Mouse (Mus musculus): Measurements from ENCODE around the gene Hfm1.

Gene Hfm1

DNA sequence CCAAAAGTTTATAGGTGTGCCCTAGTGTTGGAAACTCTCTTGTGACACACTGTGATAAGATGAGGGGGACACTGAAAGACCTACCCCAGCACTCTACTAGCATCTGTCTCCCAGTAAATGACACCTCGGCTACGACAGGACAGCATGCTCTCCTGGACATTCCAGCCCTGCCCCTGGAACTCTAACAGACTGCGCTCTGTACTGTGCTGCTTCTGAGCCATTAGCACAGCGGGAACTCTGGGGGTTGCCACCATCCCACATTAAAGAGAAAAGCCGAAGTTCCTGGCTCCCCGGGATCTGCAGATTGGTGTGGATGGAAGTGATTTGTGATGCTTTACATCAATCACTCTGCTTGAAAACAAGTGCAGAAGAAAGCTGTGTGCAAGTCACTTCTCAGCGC lies 93.1 kb downstream of the Hfm1 start:
- DNase-seq = peak; percentile 55

DNA sequence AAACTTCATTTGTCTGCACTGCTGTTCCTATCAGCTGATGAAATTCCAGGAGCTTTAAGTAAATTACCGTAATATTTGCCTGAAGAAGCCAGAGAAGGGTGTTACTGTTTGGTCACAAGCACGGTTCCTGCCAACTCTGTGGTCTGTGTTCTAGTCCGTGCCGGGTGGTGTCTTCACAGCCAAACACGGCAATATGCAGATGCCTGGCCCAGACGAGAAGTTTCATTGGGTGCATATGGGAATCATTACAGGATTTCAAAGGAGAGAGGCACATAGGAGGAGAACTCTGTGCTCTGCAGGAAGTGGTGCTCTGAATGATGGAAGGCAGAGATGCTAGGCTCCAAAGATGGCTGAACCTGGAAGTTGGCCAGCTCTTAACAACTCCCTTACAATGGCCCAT lies 94.7 kb downstream of the Hfm1 start:
- peak; percentile 56 for DNase-seq

DNA sequence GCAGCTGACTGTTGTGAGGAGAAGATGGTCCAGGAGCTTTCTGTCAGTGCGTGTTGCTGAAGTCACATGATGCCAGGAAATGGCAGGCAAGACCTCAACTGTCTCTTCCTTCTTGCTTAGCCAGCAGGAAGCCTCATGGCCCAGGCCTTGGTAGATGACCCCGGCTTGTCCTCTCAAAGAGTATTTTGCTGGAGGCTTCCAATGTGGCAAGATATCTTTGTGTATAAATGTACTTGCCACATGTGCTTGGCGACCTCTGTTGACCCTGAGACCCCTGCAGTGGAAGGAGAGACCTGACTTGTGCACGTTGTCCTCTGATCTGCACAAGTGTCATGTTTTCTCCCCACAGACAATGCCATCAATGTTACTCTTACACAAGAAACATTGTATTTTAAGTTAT lies 95.3 kb downstream of the Hfm1 start:
- peak; percentile 60 for DNase-seq

DNA sequence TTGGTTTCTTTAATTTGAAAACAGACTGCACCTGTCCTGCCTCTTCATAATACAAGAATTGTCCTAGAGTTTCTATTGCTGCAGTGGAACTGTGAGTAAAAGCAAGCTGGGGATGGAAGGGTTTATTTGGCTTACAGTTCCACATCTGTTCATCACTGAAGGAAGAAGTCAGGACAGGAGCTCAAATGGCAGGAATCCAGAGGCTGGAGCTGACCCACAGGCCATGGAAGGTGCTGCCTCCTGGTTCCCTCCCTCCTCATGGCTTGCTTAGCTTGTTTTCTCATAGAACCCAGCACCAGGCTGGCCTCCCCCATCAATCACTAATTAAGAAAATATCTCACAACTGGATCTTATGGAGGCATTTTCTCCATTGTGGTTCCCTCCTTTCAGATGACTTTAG lies 99.4 kb downstream of the Hfm1 start:
- peak; percentile 58 for DNase-seq

DNA sequence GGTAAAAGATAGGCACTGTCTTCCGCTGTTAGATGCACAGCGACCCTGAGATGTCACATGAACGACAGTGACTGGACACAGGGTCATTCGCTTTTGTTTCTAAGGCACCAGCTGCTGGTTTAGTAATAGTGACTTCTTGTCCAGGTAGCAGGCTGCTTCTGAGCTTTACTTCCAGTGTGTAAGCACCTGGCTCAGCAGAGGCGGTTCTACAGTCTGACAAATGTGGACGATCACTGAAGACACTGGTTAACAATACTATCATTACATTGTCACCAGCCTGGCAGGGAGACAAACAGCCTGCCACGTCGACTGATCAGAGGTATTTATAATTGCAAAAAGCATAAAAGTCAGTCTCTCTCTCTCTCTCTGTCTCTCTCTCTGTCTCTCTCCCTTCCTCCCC lies 100.1 kb downstream of the Hfm1 start:
- peak; percentile 61 for DNase-seq

DNA sequence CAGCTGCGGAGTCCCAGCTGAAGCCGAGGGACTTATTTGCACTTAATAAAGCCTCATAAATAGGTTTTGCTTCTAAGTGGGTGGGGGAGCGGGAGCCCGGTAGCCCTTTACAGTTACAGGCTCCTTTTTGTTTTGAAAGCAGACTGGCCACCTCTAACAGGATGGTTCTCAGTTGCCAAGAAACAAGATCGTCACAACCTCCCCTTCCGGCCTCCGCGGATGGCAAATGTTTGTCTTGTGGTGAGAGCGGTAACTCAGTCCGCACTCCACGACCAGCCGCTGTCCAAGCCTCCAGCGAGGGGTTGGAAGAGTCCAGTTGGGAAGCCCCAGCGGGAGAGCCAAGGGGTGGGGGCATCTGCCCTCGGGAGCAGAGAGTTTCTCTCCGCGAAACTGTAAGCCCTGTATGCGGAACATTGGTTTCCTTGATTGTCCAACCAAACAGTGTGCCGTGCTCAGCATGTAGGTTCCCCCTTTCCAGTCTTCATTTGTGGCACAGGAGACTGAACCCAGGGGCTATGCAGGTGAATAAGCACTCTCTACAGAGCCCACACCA lies 100.7 kb downstream of the Hfm1 start:
- peak; percentile 79 for DNase-seq

DNA sequence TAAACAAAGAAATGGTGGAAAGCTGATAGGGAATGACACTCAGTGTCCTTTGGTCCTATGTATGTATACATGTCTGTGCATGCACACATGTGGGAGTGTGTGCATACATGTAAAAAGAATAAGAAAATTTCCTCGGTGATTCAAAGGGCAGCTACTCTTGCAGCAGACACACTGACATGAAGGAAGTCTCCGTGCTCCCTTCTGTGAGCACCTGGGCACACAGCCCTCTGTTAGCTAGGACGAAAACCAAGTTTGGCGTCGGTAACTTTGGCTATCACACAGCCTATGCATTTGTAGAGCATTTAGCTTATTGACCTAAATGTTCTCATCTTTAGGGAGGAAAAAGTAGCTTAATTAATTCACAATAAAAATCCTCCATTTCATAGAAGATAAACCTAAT lies 101.4 kb downstream of the Hfm1 start:
- peak; percentile 4 for DNase-seq

DNA sequence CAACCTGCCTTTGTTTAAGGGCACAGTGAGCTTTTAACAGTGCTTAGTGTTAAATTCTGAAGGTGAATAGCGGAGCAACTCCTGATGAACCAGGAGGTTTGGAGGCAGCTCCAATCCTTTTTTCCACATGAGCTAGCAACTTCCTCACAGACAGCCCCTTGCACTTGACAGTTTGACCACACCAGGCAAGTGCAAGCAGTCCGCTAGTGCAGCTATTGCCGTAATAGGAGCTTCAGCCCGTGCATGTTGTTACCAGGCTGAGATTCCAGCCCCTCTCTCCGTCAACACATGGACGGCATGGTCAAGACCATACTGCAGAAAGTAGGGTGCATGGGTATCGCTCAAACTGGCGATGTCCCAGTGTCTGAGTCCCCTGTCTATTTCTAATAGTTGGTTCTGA lies 106.5 kb downstream of the Hfm1 start:
- no peak for DNase-seq

DNA sequence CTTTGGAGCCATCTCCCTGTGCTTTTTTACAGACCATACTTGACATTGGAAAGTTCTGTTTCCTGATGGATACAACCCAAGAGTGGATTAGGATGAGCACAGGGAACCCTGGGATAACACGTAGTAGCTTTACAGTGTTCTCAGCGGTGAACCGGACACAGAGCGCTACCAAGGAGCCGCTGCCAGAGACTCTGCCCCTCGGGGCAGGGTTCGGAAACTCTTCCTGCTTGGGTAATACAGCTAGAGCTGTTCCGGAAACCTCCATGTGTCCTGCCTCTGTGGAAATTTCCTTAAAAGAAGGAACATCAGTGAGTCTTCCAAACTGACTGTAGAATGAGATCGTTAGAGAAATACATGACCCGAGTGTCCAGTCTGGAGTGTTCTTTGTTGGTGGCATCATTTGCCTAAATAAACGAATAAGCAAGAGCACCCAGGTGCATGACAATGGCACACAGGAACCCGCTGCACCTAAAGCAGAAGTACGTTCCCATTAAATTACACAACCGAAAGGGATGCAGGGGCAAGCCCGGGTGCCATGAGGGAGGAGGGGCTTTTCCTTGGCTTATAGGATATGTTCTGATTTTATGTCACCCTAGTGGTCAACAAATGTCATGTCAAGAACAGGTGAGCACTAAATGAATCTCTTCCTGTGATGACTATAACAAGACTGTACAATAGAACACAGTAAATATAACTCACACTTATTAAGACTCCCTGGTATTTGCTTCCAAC lies 110.0 kb downstream of the Hfm1 start:
- DNase-seq = no peak

DNA sequence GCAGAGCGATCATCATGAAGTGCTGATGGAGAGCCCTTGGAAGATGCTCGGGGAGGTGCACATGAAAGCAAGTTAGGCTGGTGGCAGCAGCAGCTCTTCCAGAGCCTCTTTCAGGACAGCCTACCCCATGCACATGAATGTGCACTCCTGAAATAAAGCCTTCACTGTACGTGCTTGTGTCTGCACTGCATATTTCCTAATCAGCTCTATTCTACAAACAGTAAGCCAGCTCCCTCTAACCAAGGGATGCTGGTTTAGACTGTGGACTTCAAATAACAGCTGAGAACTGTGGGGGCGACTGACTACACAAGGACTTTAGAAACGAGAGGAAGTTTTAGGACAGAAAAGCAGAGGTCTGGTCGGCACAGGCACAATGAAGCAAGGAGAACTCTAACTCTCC lies 111.5 kb downstream of the Hfm1 start:
- no peak for DNase-seq

DNA sequence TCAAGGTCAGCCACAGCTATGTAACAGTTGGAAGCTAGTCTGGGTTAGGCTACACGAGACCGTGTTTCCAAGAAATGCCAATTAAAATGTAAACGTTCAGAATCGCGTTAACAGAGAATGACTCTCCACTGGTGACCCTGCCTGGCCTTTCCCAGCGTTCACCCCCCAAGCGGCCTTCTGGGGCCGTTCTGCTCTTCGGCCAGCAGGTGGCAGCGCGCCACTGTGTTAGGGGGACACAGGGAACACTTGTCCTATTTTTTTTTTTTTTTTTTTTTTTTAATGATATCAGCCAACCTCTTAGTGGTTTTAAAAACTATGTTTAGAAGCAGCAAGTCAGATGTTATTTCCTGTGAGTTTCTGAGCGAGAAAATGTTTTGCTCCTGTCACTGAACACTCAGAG lies 123.0 kb downstream of the Hfm1 start:
- DNase-seq = peak; percentile 93

DNA sequence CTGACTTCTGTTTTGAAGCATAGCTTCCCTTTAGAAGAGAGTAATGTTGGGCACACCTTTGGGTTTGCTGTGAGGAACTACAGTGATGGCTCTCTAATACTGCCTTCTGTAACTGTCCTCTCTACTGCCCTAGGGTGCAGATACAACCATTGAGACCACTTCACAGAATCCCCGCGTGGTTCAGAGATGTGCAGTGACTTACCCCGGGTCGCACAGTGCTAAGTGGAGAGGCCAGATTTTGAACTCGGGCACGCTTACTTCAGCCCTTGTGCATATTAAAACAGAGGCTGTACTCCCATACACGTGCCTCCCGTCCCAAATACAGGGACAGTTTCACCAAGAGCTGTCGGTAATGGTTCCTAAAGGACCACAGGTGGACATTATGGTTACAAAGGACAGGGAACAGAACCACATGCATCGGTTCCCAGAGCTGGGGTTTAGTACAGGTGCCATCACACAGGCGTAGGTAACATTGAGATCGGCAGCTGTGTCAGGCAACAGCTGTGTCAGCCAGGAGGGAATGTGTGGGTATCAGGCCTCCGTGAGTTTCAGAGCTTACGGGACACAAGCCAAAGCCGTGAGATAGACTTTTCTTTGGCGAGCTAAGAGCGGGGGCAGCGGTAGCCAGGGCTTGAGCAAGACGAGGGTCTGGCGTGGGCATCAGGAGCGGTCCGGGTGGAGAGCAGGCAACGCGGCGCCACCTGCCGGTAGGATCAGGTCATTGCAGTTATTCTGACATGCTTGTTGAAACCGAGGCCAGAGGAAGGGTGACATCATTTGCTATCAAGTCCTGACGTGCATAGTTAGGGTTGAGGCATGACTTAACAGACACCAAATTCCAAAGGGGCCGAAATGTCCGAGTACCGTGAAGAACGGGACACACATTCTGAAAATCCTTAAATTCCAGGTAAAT lies 124.0 kb downstream of the Hfm1 start:
- peak; percentile 95 for DNase-seq

DNA sequence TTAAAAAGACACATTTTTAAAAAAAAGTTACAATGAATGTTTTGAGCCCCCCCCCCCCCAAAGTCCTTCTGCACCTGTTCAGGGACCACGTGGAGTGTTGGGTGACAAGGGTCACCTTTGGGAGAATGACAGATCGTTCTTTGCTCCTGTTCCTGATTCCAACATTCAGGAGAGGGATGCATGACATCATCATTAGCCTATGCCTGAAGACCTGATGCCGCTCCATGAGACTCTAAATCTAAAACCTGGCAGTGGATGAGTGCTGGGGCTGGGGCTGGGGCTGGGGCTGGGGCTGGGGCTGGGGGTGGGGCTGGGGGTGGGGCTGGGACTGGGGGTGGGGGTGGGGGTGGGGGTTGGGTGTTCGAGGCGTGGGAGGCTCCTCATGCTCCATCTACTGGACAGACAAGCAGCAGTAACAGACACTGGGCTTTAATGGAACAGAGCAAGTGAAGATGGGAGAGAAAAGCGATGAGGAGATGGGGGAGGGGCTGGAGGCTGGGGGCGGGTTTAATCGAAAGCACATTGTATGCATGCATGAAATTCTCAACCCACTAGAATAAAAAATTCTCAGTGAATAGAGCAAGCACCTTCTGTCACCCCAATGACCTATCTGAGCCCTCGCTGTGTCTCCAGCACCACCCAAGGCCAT lies 124.8 kb downstream of the Hfm1 start:
- no peak for DNase-seq

DNA sequence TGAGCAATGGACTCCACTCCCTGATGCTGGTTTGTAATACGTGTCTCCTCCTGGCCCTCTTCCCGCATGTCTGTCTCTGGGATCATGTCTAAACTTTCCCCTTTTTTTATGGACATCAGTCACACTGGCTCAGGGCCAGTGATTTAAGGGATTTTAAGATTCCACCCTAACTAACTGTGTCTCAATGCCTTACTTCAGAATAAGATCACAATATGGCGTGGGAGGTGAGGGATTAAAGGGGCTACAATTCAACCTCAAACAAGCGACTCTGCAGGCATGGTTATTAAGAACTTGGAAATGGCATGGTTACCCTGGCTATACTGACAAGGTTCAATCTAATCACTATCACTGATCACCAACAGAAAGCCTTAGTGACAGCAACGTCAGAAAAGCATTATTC lies 128.2 kb downstream of the Hfm1 start:
- no peak for DNase-seq

DNA sequence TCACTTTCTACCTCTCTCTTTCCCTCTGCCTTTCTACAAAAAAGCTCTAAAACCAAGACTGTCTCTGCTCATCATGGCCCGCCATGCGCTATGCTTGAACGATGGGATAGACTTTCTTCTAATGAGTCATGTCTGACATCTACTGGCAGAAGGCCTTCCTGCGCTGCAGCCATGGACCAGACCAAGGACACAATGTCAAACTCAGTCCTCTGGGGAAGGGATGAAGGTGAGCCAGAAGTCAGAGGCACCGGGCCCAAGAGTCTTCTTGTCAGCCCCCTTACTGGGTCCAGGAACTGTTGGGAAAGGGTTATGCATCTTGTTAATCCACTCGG lies 134.9 kb downstream of the Hfm1 start:
- no peak for DNase-seq

DNA sequence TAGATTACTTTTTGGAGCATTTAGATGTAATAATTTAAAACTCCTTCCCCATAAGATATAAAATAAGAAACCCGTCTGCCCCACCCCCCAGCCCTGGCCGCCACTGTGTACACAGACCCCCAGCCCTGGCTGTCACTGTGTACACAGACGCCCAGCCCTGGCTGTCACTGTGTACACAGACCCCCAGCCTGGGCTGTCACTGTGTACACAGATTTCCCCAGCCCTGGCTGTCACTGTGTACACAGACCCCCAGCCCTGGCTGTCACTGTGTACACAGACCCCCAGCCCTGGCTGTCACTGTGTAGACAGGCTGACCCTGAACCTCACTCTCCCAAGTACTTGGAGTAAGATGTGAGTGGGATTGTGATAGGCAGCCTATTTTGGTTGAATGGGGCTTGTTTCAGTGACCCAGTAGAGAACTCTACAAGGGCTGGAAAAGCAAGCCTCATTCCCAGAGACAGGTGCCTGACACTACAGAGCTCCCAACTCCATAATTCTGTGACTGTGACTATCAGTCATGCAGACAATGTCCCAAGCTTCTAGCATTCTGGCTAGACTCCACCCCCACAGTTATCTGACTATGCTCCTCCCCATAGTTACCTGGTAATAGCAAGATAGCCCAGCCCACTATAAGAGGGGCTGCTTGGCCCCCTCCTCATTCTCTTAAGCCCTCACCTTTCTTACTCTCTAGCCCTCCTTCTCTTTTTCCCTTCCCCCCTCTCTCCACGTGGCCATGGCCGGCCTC lies 135.5 kb downstream of the Hfm1 start:
- no peak for DNase-seq
